Mouse (Mus musculus): Measurements from ENCODE around the gene 3110001I22Rik.
"Not testable (repeated sequence)": the region's sequence is repeated elsewhere in the genome, so short reads cannot be mapped to it uniquely, and the experiment has no call there.

The 3110001I22Rik gene

DNA sequence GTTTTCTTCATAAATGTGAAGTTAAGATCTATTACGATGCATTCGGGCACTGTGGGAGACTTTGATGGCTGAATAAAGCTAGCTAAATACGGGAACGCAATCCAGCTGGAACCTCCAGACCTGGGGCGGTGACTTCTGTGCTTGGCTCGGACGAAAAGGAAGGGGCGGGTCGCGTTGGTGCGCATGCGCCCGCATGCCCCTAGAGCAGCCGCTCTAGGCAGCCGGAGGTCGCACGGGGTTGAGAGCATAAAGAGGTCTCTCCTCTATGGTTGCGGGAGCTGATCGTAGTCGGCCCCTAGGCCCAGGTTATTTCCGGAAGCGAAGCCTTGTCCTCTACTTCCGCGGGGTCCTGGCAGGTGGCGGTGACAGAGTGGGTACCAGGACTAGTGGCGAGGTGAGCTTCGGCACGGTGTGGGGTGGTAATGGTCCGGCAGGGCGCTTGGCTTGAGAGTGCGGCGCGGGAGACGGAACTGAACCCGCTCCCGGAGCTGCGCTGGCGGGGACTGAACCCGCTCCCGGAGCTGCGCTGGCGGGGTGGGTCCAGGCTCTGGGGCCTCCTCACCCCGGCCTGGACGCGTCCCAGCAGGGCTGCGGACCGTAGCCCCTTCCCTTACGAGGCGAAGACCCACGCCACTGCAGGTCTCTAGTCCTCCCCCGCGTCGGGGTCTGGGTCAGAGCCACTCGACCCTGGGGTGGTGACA is at the start of gene 3110001I22Rik, which contains the start of gene Bfar:
Gene 3110001I22Rik, plus strand, starts transcription at position 245 of the 701 bp plus-strand sequence.
Gene Bfar, plus strand, starts transcription at position 174 of the 701 bp plus-strand sequence.
- DNase-seq (ENCODE audit: low read depth, low spot score) = peak; percentile 98

- DNase-seq (ENCODE audit: low read depth, low spot score) = peak; percentile 63
Observed at GRCm38 (mm10) chr16:13628345-13628744, 43.4 kb upstream of the 3110001I22Rik start.

DNA sequence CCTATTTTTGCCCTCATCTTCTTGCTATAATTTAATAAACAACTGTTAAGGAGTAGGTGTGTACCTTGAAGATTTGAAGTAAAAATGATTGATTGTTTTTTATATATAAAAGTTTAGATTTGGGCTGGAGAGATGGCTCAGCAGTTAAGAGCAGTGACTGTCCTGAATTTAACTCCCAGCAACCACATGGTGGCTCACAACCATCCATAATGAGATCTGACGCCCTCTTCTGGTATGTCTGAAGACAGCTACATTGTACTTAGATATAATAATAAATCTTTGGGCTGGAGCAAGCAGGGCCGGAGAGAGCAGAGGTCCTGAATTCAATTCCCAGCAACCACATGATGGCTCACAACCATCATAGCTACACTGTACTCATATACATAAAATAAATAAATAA is 33.5 kb upstream of the 3110001I22Rik start:
- not testable (repeated sequence) for DNase-seq (ENCODE audit: low read depth, low spot score)

DNA sequence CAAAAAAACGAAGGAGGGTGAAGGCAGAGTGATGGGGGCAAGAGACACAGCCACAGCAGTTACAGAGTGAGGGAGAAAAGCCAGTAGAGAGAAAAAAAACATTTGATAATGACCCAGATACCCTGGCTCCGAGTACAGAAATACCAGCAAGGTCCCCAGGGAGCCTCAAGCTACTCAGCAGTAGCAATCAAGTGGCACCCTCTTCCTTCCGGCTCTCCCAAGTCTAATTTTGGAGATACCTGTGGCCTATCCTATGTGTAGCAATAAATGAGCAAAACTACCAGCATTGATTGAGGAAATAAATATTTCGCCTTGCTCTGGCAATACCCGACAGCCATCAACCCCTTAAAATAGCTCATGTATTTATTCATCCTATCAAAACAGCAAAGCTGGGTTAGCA is 32.2 kb upstream of the 3110001I22Rik start:
- no peak for DNase-seq (ENCODE audit: low read depth, low spot score)

GRCm38 (mm10) chr16:13640064-13640463 is 31.7 kb upstream of the 3110001I22Rik start:
- DNase-seq (ENCODE audit: low read depth, low spot score) = no peak

- DNase-seq (ENCODE audit: low read depth, low spot score) = no peak
Observed at GRCm38 (mm10) chr16:13644474-13644873, 27.3 kb upstream of the 3110001I22Rik start.

DNA sequence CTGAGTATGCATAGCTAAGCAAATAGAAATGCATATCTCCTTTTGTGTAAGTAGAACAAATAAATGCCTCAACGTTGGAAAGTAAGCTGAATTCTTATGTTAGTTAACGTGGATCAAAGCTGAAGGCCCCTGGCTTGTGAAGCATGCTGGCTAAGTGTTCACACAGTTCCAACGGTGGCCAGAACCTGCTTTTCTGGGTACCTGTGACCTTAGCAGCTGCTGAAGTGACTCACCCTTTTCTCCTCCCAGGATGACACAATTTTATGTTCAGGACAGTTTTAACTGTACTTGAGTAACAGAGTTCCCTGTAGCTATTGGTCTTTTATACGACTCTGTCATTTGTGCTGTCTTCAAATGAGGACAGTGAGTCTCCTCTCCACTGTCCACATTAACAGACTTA is 25.8 kb upstream of the 3110001I22Rik start:
- no peak for DNase-seq (ENCODE audit: low read depth, low spot score)

DNA sequence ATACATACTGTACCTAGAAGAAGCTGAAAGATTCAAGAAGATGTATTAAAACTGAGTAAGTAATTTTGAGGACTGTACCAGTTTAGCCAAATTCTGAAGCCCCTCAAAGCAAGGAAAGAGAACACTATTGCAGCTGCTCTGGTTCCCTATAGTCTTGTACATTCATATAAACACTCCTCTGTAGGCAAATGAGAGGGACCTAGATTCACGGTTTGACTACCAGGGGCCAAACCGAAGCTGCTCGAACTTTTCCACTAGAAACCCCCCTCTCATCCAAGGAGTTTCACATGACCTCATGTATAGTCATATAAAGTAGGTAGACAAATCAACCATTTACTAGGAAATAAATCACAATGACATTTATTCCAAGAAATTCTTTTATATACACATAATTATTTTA is 12.8 kb upstream of the 3110001I22Rik start:
- no peak for DNase-seq (ENCODE audit: low read depth, low spot score)

- DNase-seq (ENCODE audit: low read depth, low spot score) = no peak
Observed at GRCm38 (mm10) chr16:13660736-13661135, 11.0 kb upstream of the 3110001I22Rik start.

GRCm38 (mm10) chr16:13667878-13668343 is 3.8 kb upstream of the 3110001I22Rik start, which contains the start of gene Parn:
Gene Parn (minus strand): TSS chr16:13668170.
- DNase-seq (ENCODE audit: low read depth, low spot score) = peak; percentile 98

DNA sequence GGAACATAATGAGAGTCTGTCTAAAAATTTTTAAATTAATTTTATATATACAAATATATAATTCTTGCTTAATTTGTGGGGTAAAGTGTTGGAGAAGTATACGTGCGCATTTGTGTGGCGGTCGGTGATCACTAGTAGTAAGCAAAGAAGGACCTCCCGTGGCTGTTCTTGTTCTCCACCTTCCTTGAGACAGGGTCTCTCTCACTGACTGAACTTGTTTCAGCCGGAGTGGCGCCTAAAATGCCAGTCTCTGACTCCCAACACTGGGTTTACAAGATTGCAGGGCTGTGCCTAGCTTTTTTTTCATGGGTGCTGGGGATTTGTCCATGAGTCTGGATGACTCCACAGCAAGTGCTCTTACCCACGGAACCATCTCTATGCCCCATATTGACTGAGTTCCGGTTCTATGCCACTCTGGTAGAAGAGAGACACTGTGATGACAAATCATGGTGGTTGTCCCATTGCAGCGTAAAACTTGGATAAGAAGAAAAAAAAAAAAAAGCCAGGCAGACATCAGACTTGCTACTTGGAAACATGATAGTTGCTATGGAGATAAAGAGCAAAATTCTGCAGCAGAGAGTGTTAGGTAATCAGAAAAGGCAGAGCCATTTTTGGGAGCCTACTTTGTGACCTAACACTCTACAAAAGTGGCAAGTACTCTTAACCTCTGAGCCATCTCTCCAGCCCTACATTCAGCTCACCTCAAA is 3.2 kb upstream of the 3110001I22Rik start:
- DNase-seq (ENCODE audit: low read depth, low spot score) = no peak

- no peak for DNase-seq (ENCODE audit: low read depth, low spot score)
Observed at GRCm38 (mm10) chr16:13669282-13669681, 2.4 kb upstream of the 3110001I22Rik start.

- not testable (repeated sequence) for DNase-seq (ENCODE audit: low read depth, low spot score)
Observed at GRCm38 (mm10) chr16:13670896-13671295, 833 bp upstream of the 3110001I22Rik start.

DNA sequence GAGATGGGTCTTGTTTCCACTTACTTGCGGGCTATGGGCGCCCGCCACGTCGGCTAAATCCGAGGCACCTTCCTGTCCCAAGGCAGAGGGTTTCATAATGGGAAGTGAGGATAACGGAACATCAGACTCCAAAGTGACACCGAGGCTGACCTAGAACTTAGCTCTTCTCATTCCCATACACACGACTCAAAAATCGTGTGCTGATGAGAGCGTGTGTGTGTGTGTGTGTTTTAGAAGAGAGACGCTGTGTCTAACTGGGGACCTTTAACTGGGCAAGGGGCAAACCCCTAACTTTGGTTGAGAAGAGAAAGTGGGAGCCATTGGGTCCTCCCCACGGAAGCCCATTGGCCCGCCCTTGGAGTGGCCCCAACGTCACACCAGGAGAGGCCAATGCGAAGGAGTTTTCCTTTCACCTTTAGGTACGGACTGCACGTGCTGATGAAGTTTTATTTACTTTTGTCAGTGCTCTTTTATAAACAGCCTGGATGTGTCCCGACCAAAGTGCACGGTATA is 713 bp downstream of the 3110001I22Rik start:
- DNase-seq (ENCODE audit: low read depth, low spot score) = peak; percentile 62

DNA sequence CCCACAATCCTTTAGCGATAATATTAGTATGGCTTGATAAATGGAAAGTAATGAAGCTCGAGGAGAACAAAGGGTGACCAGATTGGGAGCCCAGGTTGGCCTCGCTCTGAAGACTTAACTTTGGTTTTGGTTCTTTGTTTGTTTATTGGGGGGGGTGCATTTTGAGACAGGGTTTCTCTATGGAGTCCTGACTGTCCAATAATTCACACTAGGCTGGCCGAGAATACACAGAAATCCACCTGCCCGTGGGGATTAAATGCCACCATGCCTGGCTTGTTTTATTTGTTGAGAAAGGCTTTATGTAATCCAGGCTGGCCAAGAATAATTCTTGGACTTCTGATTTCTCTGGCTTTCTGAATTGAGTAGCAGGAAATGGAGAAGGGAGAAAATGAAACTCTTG is 1.4 kb downstream of the 3110001I22Rik start:
- no peak for DNase-seq (ENCODE audit: low read depth, low spot score)

DNA sequence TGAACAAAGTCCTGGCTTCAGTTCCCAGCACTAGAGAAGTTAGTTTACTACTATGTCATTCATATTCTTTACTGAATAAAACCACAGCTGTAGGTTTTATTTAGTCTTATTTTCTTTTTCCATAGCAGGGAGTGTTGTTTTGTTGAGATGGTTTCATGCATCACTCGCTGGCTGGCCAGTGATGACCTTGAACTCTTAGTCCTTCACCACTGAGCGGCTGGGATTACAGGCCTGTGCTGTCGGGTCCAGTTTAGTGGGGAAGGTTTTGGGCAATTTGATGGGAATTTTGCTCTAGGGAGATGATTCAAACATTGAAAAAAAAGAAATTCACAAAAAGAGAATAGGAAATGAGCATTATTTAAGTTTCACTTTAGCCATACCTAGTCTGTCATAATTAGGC is 2.8 kb downstream of the 3110001I22Rik start:
- no peak for DNase-seq (ENCODE audit: low read depth, low spot score)

GRCm38 (mm10) chr16:13678601-13679319 is 7.0 kb downstream of the 3110001I22Rik start:
- no peak for DNase-seq (ENCODE audit: low read depth, low spot score)

- DNase-seq (ENCODE audit: low read depth, low spot score) = no peak
Observed at GRCm38 (mm10) chr16:13698998-13699397, 27.3 kb downstream of the 3110001I22Rik start.

- DNase-seq (ENCODE audit: low read depth, low spot score) = no peak
Observed at GRCm38 (mm10) chr16:13702184-13702583, 30.5 kb downstream of the 3110001I22Rik start.

DNA sequence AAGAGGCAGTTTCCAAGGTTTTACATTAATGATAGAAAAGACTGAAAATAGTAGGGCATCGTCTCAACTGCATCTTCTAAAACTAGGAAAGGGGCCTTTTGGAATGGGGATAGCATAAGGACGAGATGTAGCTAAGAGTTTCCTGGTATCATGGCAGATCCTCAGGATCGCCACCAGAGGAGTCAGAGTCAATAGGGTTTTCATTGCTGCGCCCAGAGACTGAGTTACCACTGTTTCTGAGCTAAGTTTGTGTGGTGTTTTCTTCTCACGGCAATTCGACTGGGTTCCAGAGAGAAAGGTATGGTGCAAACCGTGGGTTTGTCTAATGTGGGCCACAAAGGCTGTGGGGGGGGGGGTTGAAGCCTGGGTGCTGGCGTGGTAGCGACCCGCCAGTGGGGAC is 32.9 kb downstream of the 3110001I22Rik start:
- DNase-seq (ENCODE audit: low read depth, low spot score) = no peak

- DNase-seq (ENCODE audit: low read depth, low spot score) = no peak
Observed at GRCm38 (mm10) chr16:13714910-13715309, 43.2 kb downstream of the 3110001I22Rik start.

All from brain, adult 2 months (tissue).